Comparison of ENCODE assay signal across 8 mouse cellular contexts in the genomic region with DNA sequence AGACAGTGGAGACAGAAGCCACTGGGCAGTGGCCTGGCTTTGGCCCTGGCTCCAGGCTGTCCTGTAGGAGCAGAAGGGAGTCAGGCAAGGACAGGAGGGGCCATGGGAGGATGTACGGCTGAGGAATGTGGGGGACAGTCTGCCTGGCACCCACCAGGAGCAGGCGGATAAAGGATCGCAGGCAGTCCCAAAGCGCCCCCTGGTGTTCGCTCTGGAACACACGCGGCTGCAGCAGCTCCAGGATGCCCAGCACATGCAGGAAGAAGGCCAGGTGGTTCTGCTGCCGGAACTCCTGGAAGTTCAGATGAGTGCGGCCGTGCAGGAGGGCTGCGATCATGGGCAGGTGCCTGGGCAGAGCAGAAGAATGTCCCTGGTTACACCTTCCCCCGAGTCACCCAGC. TPM values are rescaled to one million over a fixed set of nuclear protein-coding genes. Genes with fewer than 3 reads are reported as not detected.
DNase-seq lines count a peak whose midpoint lies in the region; ATAC-seq and TF ChIP-seq lines count a peak whose summit lies in the region.

No protein-coding gene starts in this region.

- no peak overlapping the region for H3K4me3 ChIP-seq in forebrain, embryonic 14.5 days (ENCODE audit: low read depth, low read length)
- H3K4me3 ChIP-seq in forebrain, embryonic 13.5 days = no peak overlapping the region
- no peak overlapping the region for H3K4me3 ChIP-seq in cerebellum, adult 2 months (replicated peaks; ENCODE audit: insufficient read depth, low read depth, low read length)
- H3K4me3 ChIP-seq in hindbrain, postnatal 0 days (ENCODE audit: low read length) = no peak overlapping the region
- H3K4me3 ChIP-seq in liver, postnatal 0 days (ENCODE audit: low read depth, low read length) = no peak overlapping the region

- no peak for TF ChIP-seq EP300 in liver, postnatal 0 days (IDR thresholded peaks at IDR 0.05; ENCODE audit: low read depth)

- TF ChIP-seq CTCF in cerebellum, adult 2 months (IDR thresholded peaks at IDR 0.05; ENCODE audit: borderline replicate concordance, insufficient read depth, low read depth, low read length) = peak; percentile 69
- peak; percentile 88 for TF ChIP-seq CTCF in hindbrain, postnatal 0 days (IDR thresholded peaks at IDR 0.05; ENCODE audit: low read depth)
- TF ChIP-seq CTCF in liver, postnatal 0 days (IDR thresholded peaks at IDR 0.05; ENCODE audit: low read depth) = peak; percentile 86

- DNase-seq in forebrain, embryonic 14.5 days (ENCODE audit: low spot score) = peak; percentile 69
- peak; percentile 53 for DNase-seq in ovary, postnatal 36 days (ENCODE audit: low spot score)
- DNase-seq in ovary, postnatal 10 days (ENCODE audit: low spot score) = no peak
- DNase-seq in cerebellum, adult 2 months = peak; percentile 59 to 65
- DNase-seq in hindbrain, postnatal 0 days (ENCODE audit: low spot score) = peak; percentile 75
- DNase-seq in liver, postnatal 0 days = peak; percentile 75
- peak; percentile 56 to 77 for DNase-seq in spleen, postnatal 10 days (ENCODE audit: low spot score in 2 of 2)

- H3K9ac ChIP-seq in forebrain, embryonic 14.5 days (ENCODE audit: low read length) = no peak overlapping the region
- no peak overlapping the region for H3K9ac ChIP-seq in forebrain, embryonic 13.5 days
- H3K9ac ChIP-seq in hindbrain, postnatal 0 days (replicated peaks; ENCODE audit: low read length) = no peak overlapping the region
- no peak overlapping the region for H3K9ac ChIP-seq in liver, postnatal 0 days (replicated peaks)

- peak; percentile 27; the same call in 1 of the 2 replicates for ATAC-seq in forebrain, embryonic 14.5 days
- no peak for ATAC-seq in forebrain, embryonic 13.5 days
- ATAC-seq in hindbrain, postnatal 0 days = 0 out of 2 replicates have a peak, but pooled peaks have one; percentile 10
- ATAC-seq in liver, postnatal 0 days = no peak

- 39% methylated on average over 12 of the region's 12 CpGs for WGBS in forebrain, embryonic 14.5 days
- 37% methylated on average over 12 of the region's 12 CpGs for WGBS in forebrain, embryonic 13.5 days
- WGBS in cerebellum, adult 2 months = 9% methylated on average over 12 of the region's 12 CpGs
- WGBS in hindbrain, postnatal 0 days = 40% methylated on average over 12 of the region's 12 CpGs
- 37% methylated on average over 12 of the region's 12 CpGs for WGBS in liver, postnatal 0 days (ENCODE audit: insufficient replicate concordance)

- H3K27me3 ChIP-seq in forebrain, embryonic 14.5 days (replicated peaks; ENCODE audit: control insufficient read depth, insufficient read depth, low read length) = no peaks in the 10 kb centered on the region
- H3K27me3 ChIP-seq in forebrain, embryonic 13.5 days = no peaks in the 10 kb centered on the region
- H3K27me3 ChIP-seq in cerebellum, adult 2 months (ENCODE audit: control insufficient read depth, insufficient read depth, low read length) = no peaks in the 10 kb centered on the region
- H3K27me3 ChIP-seq in hindbrain, postnatal 0 days (ENCODE audit: insufficient read depth, low read length) = no peaks in the 10 kb centered on the region
- no peaks in the 10 kb centered on the region for H3K27me3 ChIP-seq in liver, postnatal 0 days (ENCODE audit: insufficient read depth, low read length)

- no peaks in the 10 kb centered on the region for H3K4me1 ChIP-seq in forebrain, embryonic 14.5 days (ENCODE audit: control insufficient read depth, insufficient read depth, low read length)
- no peaks in the 10 kb centered on the region for H3K4me1 ChIP-seq in forebrain, embryonic 13.5 days
- no peaks in the 10 kb centered on the region; the same call in 1 of the 2 replicates for H3K4me1 ChIP-seq in cerebellum, adult 2 months (ENCODE audit: control insufficient read depth, insufficient read depth, low read length)
- H3K4me1 ChIP-seq in hindbrain, postnatal 0 days (ENCODE audit: insufficient read depth, low read length) = no peaks in the 10 kb centered on the region
- no peaks in the 10 kb centered on the region for H3K4me1 ChIP-seq in liver, postnatal 0 days (ENCODE audit: insufficient read depth)

- H3K36me3 ChIP-seq in forebrain, embryonic 14.5 days (ENCODE audit: control insufficient read depth, insufficient read depth, low read length) = peaks cover 85% of the 10 kb centered on the region
- peaks cover 95% of the 10 kb centered on the region for H3K36me3 ChIP-seq in forebrain, embryonic 13.5 days (ENCODE audit: poor library complexity, severe bottlenecking)
- peaks cover 68% of the 10 kb centered on the region for H3K36me3 ChIP-seq in hindbrain, postnatal 0 days (ENCODE audit: insufficient read depth, low read length)
- peaks cover 38% of the 10 kb centered on the region for H3K36me3 ChIP-seq in liver, postnatal 0 days (replicated peaks; ENCODE audit: insufficient read depth, low read length)

- no peak overlapping the region for H3K27ac ChIP-seq in forebrain, embryonic 14.5 days (ENCODE audit: low read depth, low read length)
- no peak overlapping the region for H3K27ac ChIP-seq in forebrain, embryonic 13.5 days
- no peak overlapping the region for H3K27ac ChIP-seq in cerebellum, adult 2 months (ENCODE audit: insufficient read depth, low read length)
- no peak overlapping the region for H3K27ac ChIP-seq in hindbrain, postnatal 0 days
- H3K27ac ChIP-seq in liver, postnatal 0 days (ENCODE audit: low read depth) = no peak overlapping the region

- no peaks in the 10 kb centered on the region for H3K9me3 ChIP-seq in forebrain, embryonic 14.5 days (replicated peaks; ENCODE audit: control insufficient read depth, low read length)
- no peaks in the 10 kb centered on the region for H3K9me3 ChIP-seq in forebrain, embryonic 13.5 days (replicated peaks)
- H3K9me3 ChIP-seq in hindbrain, postnatal 0 days (ENCODE audit: low read length) = no peaks in the 10 kb centered on the region
- no peaks in the 10 kb centered on the region for H3K9me3 ChIP-seq in liver, postnatal 0 days (ENCODE audit: low read length)

- TF ChIP-seq POLR2A in cerebellum, adult 2 months (IDR thresholded peaks at IDR 0.05; ENCODE audit: borderline replicate concordance, insufficient read depth, low read length) = no peak

- no peak overlapping the region for H3K4me2 ChIP-seq in forebrain, embryonic 14.5 days (ENCODE audit: low read length)
- H3K4me2 ChIP-seq in forebrain, embryonic 13.5 days = no peak overlapping the region
- no peak overlapping the region for H3K4me2 ChIP-seq in hindbrain, postnatal 0 days (ENCODE audit: low read depth, low read length)
- H3K4me2 ChIP-seq in liver, postnatal 0 days (ENCODE audit: low read depth, low read length) = no peak overlapping the region

RNA-seq across cellular contexts. Expression of a gene that starts 18.6 kb away (rescaled TPM):
- polyA plus RNA-seq in forebrain, embryonic 14.5 days (2014; fragmentation: Nextera tagmentation; extraction: Ambion mirVana) = 3.4 and 4.8 TPM in 2 replicates
- polyA plus RNA-seq in forebrain, embryonic 13.5 days (2015; fragmentation: Nextera tagmentation; extraction: Ambion mirVana) = 3.2 and 4.5 TPM in 2 replicates
- polyA plus RNA-seq in cerebellum, adult 2 months (2012; rRNA removed) = 2.6 and 2.7 TPM in 2 replicates
- 11.0 and 13.9 TPM in 2 replicates for total RNA-seq in hindbrain, postnatal 0 days (2014; rRNA removed)
- 8.8 and 10.7 TPM in 2 replicates for polyA plus RNA-seq in hindbrain, postnatal 0 days (2015; fragmentation: Nextera tagmentation; extraction: Ambion mirVana)
- 4.9 and 5.8 TPM in 2 replicates for polyA plus RNA-seq in liver, postnatal 0 days (2015; fragmentation: Nextera tagmentation; extraction: Ambion mirVana)

RNA-seq across cellular contexts. Expression of a gene that starts 20.7 kb away (rescaled TPM):
- polyA plus RNA-seq in forebrain, embryonic 14.5 days (2014; fragmentation: Nextera tagmentation; extraction: Ambion mirVana) = 31.8 and 33.2 TPM in 2 replicates
- polyA plus RNA-seq in forebrain, embryonic 13.5 days (2015; fragmentation: Nextera tagmentation; extraction: Ambion mirVana) = 23.5 and 27.6 TPM in 2 replicates
- 64.4 and 70.8 TPM in 2 replicates for polyA plus RNA-seq in cerebellum, adult 2 months (2012; rRNA removed)
- total RNA-seq in hindbrain, postnatal 0 days (2014; rRNA removed) = 126 and 158 TPM in 2 replicates
- 23.2 and 24.3 TPM in 2 replicates for polyA plus RNA-seq in hindbrain, postnatal 0 days (2015; fragmentation: Nextera tagmentation; extraction: Ambion mirVana)
- polyA plus RNA-seq in liver, postnatal 0 days (2015; fragmentation: Nextera tagmentation; extraction: Ambion mirVana) = 5.6 and 6.4 TPM in 2 replicates

RNA-seq across cellular contexts. Expression of a gene that starts 36.6 kb away (rescaled TPM):
- polyA plus RNA-seq in forebrain, embryonic 14.5 days (2014; fragmentation: Nextera tagmentation; extraction: Ambion mirVana) = 7.5 and 11.7 TPM in 2 replicates
- polyA plus RNA-seq in forebrain, embryonic 13.5 days (2015; fragmentation: Nextera tagmentation; extraction: Ambion mirVana) = 14.0 and 14.3 TPM in 2 replicates
- 6.8 and 7.8 TPM in 2 replicates for polyA plus RNA-seq in cerebellum, adult 2 months (2012; rRNA removed)
- total RNA-seq in hindbrain, postnatal 0 days (2014; rRNA removed) = 12.9 and 13.1 TPM in 2 replicates
- polyA plus RNA-seq in hindbrain, postnatal 0 days (2015; fragmentation: Nextera tagmentation; extraction: Ambion mirVana) = 6.5 and 7.0 TPM in 2 replicates
- polyA plus RNA-seq in liver, postnatal 0 days (2015; fragmentation: Nextera tagmentation; extraction: Ambion mirVana) = 15.7 and 19.1 TPM in 2 replicates

Comparison
In these comparisons a context has a peak if more than half of its experiments do, and no peak if none do; other contexts are left out.
1. ATAC-seq: peak in forebrain, embryonic 14.5 days (single experiment) and hindbrain, postnatal 0 days (single experiment); none in forebrain, embryonic 13.5 days (single experiment) and liver, postnatal 0 days (single experiment).
2. Peak in every context shown above with its lines, with median percentiles within 50 percentile points of each other: CTCF ChIP-seq.